Mouse (Mus musculus): Measurements from ENCODE around the gene Kazn.

Kazn gene

GRCm38 (mm10) chr4:142164386-142164785, 74.8 kb downstream of the Kazn start:
- no peak for DNase-seq (ENCODE audit: low spot score in 2 of 2)

- DNase-seq (ENCODE audit: low spot score in 2 of 2), result no peak
These were observed 75.3 kb downstream of the Kazn start for GRCm38 (mm10) chr4:142163862-142164261.

DNA sequence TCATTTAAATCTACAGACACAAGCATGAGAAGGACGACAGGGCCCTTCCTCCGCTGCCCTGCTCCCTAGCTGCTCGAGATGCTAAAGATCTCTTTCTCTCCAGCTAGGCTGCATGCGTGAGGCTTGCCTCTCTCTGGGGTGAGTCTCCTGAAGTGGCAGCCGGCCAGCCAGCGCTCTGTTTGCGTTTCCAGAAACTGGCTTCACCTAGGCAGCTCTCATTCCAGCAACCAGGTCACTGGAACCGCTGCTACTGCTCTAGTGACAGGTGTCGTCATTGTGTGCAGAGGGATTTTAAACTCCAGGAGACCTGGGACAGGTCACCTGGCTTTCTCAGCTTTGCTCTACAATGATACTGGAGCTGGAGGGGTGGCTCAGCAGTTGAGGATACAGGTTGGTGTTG, 76.5 kb downstream of the Kazn start:
- no peak for DNase-seq (ENCODE audit: low spot score in 2 of 2)

DNA sequence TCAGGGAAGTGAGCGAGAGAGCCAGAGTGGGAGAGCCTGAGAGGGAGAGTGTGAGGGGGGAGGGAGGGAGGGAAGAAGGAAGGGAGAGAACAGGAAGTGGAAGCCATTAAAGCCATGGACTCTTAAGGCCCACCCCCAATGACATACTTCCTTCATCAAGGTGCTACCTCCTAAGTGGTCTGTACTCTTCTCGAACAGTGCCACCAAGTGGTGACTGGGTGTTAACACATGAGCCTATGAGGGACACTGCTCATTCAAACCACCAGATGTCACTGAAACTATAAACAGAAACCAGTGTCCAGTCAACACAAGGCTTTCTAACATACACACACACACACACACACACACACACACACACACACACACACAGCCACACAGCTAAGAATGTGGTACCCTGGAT, 77.1 kb downstream of the Kazn start:
- DNase-seq (ENCODE audit: low spot score in 2 of 2), result no peak

DNA sequence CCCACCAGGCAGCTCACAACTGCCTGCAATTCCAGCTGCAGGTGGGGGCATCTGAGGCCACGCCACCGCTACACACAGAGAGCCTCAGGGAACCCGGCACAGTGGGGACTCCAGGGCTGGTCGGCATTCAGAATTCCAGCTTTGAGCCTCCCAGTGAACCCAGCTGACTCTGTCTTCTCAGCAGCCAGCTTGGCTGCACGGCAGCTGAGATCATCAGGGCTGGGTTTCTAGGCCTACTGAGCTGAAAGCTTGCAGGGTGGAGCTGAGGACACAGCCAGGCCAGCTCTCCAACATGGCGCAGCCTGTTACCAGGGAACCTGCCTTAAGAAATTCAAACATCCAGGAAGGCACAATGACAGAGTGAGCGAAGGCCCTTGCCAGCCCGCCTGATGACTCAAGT, 79.2 kb downstream of the Kazn start:
- DNase-seq (ENCODE audit: low spot score in 2 of 2), result no peak

GRCm38 (mm10) chr4:142156506-142156905, 82.7 kb downstream of the Kazn start:
- no peak for DNase-seq (ENCODE audit: low spot score in 2 of 2)

DNA sequence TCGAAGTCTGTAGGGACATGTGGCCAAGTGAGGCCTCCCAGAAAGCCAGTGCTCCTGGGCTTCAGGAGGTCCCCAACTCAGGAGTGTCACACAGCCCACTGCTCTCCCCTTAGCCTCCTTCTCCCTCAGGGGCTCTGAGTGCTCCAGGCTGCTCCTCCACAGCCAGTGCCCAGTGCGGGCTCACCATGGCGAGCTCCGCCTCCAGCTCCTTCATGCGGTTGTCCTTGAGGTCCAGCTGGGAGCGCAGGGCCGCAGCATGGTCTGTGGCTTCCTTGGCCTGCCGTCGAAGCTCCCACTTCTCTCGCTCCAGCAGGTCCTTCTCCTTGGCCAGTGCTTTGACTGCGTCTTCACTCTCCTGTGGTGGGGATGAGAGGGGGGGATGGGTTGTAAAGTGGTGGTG, 85.0 kb downstream of the Kazn start:
- no peak for DNase-seq (ENCODE audit: low spot score in 2 of 2)

GRCm38 (mm10) chr4:142153526-142153925, 85.7 kb downstream of the Kazn start:
- DNase-seq (ENCODE audit: low spot score in 2 of 2), result peak; percentile 48 to 61

- no peak for DNase-seq (ENCODE audit: low spot score in 2 of 2)
These were observed 86.3 kb downstream of the Kazn start for GRCm38 (mm10) chr4:142152733-142153422.

- no peak for DNase-seq (ENCODE audit: low spot score in 2 of 2)
These were observed 89.1 kb downstream of the Kazn start for GRCm38 (mm10) chr4:142150086-142150485.

DNA sequence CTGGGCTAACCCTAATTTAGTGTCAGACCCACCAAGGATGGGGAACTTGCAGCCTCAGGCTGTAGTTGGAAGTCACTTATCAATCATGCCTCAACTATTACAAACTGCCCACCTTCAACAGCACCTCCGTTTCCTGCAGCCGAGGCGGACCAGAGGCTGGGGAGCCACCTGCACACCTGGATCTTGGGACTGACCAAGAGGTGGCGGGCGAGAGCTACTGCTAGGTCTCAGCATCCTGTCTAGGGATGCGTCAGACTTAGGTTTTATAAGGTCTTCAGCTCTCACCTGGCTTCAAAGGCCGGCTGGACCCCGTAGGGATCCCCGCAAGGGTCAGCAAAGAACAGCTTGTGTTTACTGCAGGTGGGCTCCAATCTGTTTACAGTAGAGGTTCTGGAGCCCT, 90.0 kb downstream of the Kazn start:
- DNase-seq (ENCODE audit: low spot score in 2 of 2), result no peak

- DNase-seq (ENCODE audit: low spot score in 2 of 2), result no peak
These were observed 91.5 kb downstream of the Kazn start for GRCm38 (mm10) chr4:142147671-142148070.

DNA sequence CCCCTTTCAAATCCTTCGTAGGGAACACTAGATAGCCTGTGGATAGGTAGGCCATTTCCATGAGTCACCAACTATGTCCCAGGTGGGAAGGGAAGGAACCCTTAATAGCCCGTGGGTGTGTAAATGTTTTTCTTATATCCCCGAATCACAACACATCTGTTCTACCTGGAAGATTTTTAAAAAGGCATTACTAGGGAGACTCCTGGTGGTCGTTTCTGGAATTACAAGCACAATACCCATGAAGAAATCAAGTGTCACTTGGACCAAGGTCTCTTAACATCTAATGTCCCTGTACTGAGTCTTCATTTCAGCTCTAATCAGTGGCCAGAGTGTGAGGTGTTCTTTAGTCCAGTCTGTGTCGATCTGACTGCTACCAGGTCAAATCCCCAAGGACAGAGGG, 95.1 kb downstream of the Kazn start:
- DNase-seq (ENCODE audit: low spot score in 2 of 2), result peak; percentile 18 to 25

DNA sequence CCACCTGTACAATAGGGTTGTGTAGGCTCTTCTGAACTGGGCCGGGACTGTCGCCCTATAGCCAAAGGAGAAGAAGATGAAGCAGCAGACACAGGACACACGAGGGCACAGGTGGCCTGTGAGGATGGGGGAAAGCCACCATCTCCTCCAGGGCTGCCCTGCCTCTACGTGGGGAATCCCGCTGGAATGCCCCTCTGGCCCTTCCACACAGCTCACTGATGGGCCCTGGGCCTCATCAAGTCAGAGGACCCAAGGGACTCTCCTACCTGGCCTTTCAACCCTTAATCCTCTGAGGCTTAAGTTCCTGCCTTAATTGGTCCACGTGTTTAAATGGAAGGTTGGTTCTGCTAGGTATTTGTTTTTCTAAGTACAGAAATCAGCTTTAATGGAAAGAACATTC, 95.9 kb downstream of the Kazn start:
- no peak for DNase-seq (ENCODE audit: low spot score in 2 of 2)

- no peak for DNase-seq (ENCODE audit: low spot score in 2 of 2)
These were observed 99.5 kb downstream of the Kazn start for GRCm38 (mm10) chr4:142139729-142140128.

DNA sequence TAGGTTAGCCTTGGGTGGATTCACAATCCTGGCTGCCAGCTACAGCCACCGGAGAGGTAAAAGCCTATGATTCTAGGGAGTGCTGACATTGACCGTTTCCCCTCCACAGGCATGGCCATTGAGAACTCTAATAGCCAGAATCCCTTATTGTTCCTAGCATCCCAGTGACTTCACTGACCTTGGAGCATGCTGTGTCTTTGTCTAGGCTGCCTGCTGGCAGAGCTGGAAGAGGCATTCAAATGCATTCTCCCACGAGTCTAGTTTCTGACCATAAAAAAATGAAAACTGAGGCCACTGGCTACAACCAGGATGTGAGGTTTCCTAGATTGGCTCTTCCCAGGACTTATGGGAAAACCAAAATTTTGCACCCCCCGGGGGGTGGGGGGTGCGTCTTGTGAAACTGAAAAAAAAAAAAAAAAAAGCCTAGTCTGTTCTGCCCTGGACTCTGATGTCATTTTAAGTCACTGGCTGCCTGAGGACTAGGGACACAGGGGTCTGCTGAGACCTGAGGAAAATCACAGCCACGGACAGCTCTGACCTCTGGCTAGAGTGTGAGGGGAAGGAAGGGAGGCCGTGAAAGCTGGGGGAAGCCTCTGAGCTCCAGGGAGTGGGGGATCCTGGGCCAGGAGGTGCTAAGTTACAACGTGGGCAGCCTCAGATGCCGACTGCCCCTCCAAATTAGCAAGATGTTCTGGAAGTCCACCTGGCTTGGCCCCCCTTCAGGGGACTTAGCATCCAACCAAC, 100.7 kb downstream of the Kazn start:
- DNase-seq (ENCODE audit: low spot score in 2 of 2), result no peak

GRCm38 (mm10) chr4:142136766-142137503, 102.3 kb downstream of the Kazn start:
- no peak for DNase-seq (ENCODE audit: low spot score in 2 of 2)

- DNase-seq (ENCODE audit: low spot score in 2 of 2), result no peak
These were observed 103.7 kb downstream of the Kazn start for GRCm38 (mm10) chr4:142135515-142135914.

GRCm38 (mm10) chr4:142130162-142130561, 109.0 kb downstream of the Kazn start:
- no peak for DNase-seq (ENCODE audit: low spot score in 2 of 2)

GRCm38 (mm10) chr4:142127275-142127788, 111.9 kb downstream of the Kazn start:
- DNase-seq (ENCODE audit: low spot score in 2 of 2), result no peak

- no peak for DNase-seq (ENCODE audit: low spot score in 2 of 2)
These were observed 112.4 kb downstream of the Kazn start for GRCm38 (mm10) chr4:142126641-142127274.

- no peak for DNase-seq (ENCODE audit: low spot score in 2 of 2)
These were observed 118.0 kb downstream of the Kazn start for GRCm38 (mm10) chr4:142121164-142121563.

Data from natural killer cell, adult 2 months (primary cell).